Mouse (Mus musculus) liver, embryonic 16.5 days (tissue): Measurements from ENCODE around the gene Tenm3. TPM values are rescaled to one million over a fixed set of nuclear protein-coding genes. Genes with fewer than 3 reads are reported as not detected.

Experiments
- ATAC-seq: fragments of 200-750 bp; cut with Nextera tagmentation; 2 replicates; pipeline ENCODE4 v1.8.0; 2017; ENCODE audit warnings: low read depth, mild to moderate bottlenecking, moderate number of reproducible peaks, moderate library complexity
- H3K27ac ChIP-seq: fragments of 300-500 bp; sonication (generic); 2 replicates; pipeline ENCODE4 v1.5.1; 2014; ENCODE audit warnings: mild to moderate bottlenecking, low read length
- H3K27me3 ChIP-seq: fragments of 300-500 bp; sonication (generic); 2 replicates; pipeline ENCODE4 v1.6.1; 2014; ENCODE audit warnings: low read depth, low read length, mixed read lengths; ENCODE audit not compliant: control insufficient read depth, insufficient read depth
- H3K36me3 ChIP-seq: fragments of 300-500 bp; sonication (generic); 2 replicates; pipeline ENCODE4 v1.6.1; 2014; ENCODE audit warnings: mild to moderate bottlenecking; ENCODE audit not compliant: control insufficient read depth, insufficient read depth
- H3K4me1 ChIP-seq: fragments of 300-500 bp; sonication (generic); 2 replicates; pipeline ENCODE4 v1.6.1; 2014; ENCODE audit warnings: low read depth, low read length, mixed read lengths; ENCODE audit not compliant: control insufficient read depth
- H3K4me2 ChIP-seq: fragments of 300-500 bp; sonication (generic); 2 replicates; pipeline ENCODE4 v1.6.1; 2014; ENCODE audit warnings: low read depth, low read length, mixed read lengths
- H3K4me3 ChIP-seq: fragments of 300-500 bp; sonication (generic); 2 replicates; pipeline ENCODE4 v1.5.1; 2014; ENCODE audit warnings: low read depth, mild to moderate bottlenecking, low read length
- H3K9ac ChIP-seq: fragments of 300-500 bp; sonication (generic); 2 replicates; pipeline ENCODE4 v1.6.1; 2014; ENCODE audit warnings: low read depth, low read length
- H3K9me3 ChIP-seq: fragments of 300-500 bp; sonication (generic); replicated peaks from 2 replicates; pipeline ENCODE4 v1.6.1; 2016; ENCODE audit warnings: low read length; ENCODE audit not compliant: control insufficient read depth
- WGBS: fragments of 180-500 bp; shearing (Covaris S2); extraction: QIAGEN DNeasy Blood & Tissue Kit; methylation state at CpG from one replicate; pipeline ENCODE4 v1.1.7; 2014; ENCODE audit not compliant: insufficient replicate concordance; 5-methylcytosine and 5-hydroxymethylcytosine counted together
- polyA plus RNA-seq: library from polyadenylated mRNA; unstranded; fragments of >200 nt; fragmentation: Nextera tagmentation; extraction: Ambion mirVana; gene quantifications from 2 replicates; pipeline ENCODE4 v1.2.1, GENCODE M21; 2015

The Tenm3 gene
- polyA plus RNA-seq, 1 experiment from 2014 or later: 6.0 TPM

- Histone ChIP-seq H3K27me3 (no peaks in the 10 kb centered on the region), H3K9ac (no peak overlapping the region), H3K9me3 (no peaks in the 10 kb centered on the region), H3K4me1 (no peaks in the 10 kb centered on the region), H3K36me3 (no peaks in the 10 kb centered on the region), H3K27ac (no peak overlapping the region), H3K4me2 (no peak overlapping the region), H3K4me3 (no peak overlapping the region)
- no peak for ATAC-seq
- WGBS: 71% methylated on average over 10 of the region's 10 CpGs
These were observed 575.1 kb downstream of the Tenm3 start for GRCm38 (mm10) chr8:48268638-48269037.

GRCm38 (mm10) chr8:48260265-48260664, 583.5 kb downstream of the Tenm3 start:
- Histone ChIP-seq H3K27me3 (no peaks in the 10 kb centered on the region), H3K4me3 (no peak overlapping the region), H3K27ac (no peak overlapping the region), H3K9ac (no peak overlapping the region), H3K4me1 (no peaks in the 10 kb centered on the region), H3K36me3 (no peaks in the 10 kb centered on the region), H3K9me3 (no peaks in the 10 kb centered on the region), H3K4me2 (no peak overlapping the region)
- ATAC-seq: no peak
- 71% methylated on average over 10 of the region's 10 CpGs for WGBS

GRCm38 (mm10) chr8:48259832-48260231, 583.9 kb downstream of the Tenm3 start:
- no peak overlapping the region for H3K9ac ChIP-seq
- H3K27me3 ChIP-seq: no peaks in the 10 kb centered on the region
- H3K36me3 ChIP-seq: no peaks in the 10 kb centered on the region
- 54% methylated on average over 6 of the region's 6 CpGs for WGBS
- H3K4me2 ChIP-seq: no peak overlapping the region
- H3K4me3 ChIP-seq: no peak overlapping the region
- H3K27ac ChIP-seq: no peak overlapping the region
- H3K4me1 ChIP-seq: no peaks in the 10 kb centered on the region
- ATAC-seq: no peak
- H3K9me3 ChIP-seq: no peaks in the 10 kb centered on the region

- H3K36me3 ChIP-seq: no peaks in the 10 kb centered on the region
- WGBS: 61% methylated on average over 2 of the region's 2 CpGs
- no peak for ATAC-seq
- no peaks in the 10 kb centered on the region for H3K4me1 ChIP-seq
- no peak overlapping the region for H3K4me2 ChIP-seq
- H3K9me3 ChIP-seq: no peaks in the 10 kb centered on the region
- no peak overlapping the region for H3K27ac ChIP-seq
- no peaks in the 10 kb centered on the region for H3K27me3 ChIP-seq
- no peak overlapping the region for H3K4me3 ChIP-seq
- H3K9ac ChIP-seq: no peak overlapping the region
These were observed 599.9 kb downstream of the Tenm3 start for GRCm38 (mm10) chr8:48243876-48244275.

- Histone ChIP-seq H3K4me2 (no peak overlapping the region), H3K27ac (no peak overlapping the region), H3K4me1 (no peaks in the 10 kb centered on the region), H3K36me3 (no peaks in the 10 kb centered on the region; the same call in 1 of the 2 replicates), H3K4me3 (no peak overlapping the region), H3K27me3 (no peaks in the 10 kb centered on the region), H3K9ac (no peak overlapping the region), H3K9me3 (no peaks in the 10 kb centered on the region; the same call in none of the 2 replicates)
- 48% methylated on average over 6 of the region's 6 CpGs for WGBS
- ATAC-seq: no peak
These were observed 602.7 kb downstream of the Tenm3 start for GRCm38 (mm10) chr8:48240917-48241531.

- H3K9me3 ChIP-seq: no peaks in the 10 kb centered on the region; the same call in none of the 2 replicates
- H3K27me3 ChIP-seq: no peaks in the 10 kb centered on the region
- H3K4me1 ChIP-seq: no peaks in the 10 kb centered on the region
- H3K4me2 ChIP-seq: no peak overlapping the region
- 81% methylated on average over 5 of the region's 5 CpGs for WGBS
- no peak overlapping the region for H3K4me3 ChIP-seq
- no peak overlapping the region for H3K27ac ChIP-seq
- no peak overlapping the region for H3K9ac ChIP-seq
- no peak for ATAC-seq
- H3K36me3 ChIP-seq: no peaks in the 10 kb centered on the region; the same call in 1 of the 2 replicates
These were observed 606.8 kb downstream of the Tenm3 start for GRCm38 (mm10) chr8:48236968-48237367.

GRCm38 (mm10) chr8:48232927-48233326, 610.8 kb downstream of the Tenm3 start:
- 70% methylated on average over 7 of the region's 7 CpGs for WGBS
- Histone ChIP-seq H3K27me3 (no peaks in the 10 kb centered on the region), H3K4me3 (no peak overlapping the region), H3K9me3 (no peaks in the 10 kb centered on the region; the same call in none of the 2 replicates), H3K27ac (no peak overlapping the region), H3K4me1 (no peaks in the 10 kb centered on the region), H3K9ac (no peak overlapping the region), H3K4me2 (no peak overlapping the region), H3K36me3 (peaks cover 8% of the 10 kb centered on the region)
- no peak for ATAC-seq

GRCm38 (mm10) chr8:48231882-48232281, 611.9 kb downstream of the Tenm3 start:
- H3K4me3 ChIP-seq: no peak overlapping the region
- H3K4me2 ChIP-seq: no peak overlapping the region
- no peak for ATAC-seq
- H3K9me3 ChIP-seq: no peaks in the 10 kb centered on the region; the same call in none of the 2 replicates
- peaks cover 8% of the 10 kb centered on the region for H3K36me3 ChIP-seq
- H3K27me3 ChIP-seq: no peaks in the 10 kb centered on the region
- no peak overlapping the region for H3K9ac ChIP-seq
- H3K27ac ChIP-seq: no peak overlapping the region
- WGBS: 70% methylated on average over 9 of the region's 9 CpGs
- H3K4me1 ChIP-seq: no peaks in the 10 kb centered on the region

GRCm38 (mm10) chr8:48231389-48231788, 612.4 kb downstream of the Tenm3 start:
- Histone ChIP-seq H3K4me1 (no peaks in the 10 kb centered on the region), H3K36me3 (peaks cover 8% of the 10 kb centered on the region), H3K27me3 (no peaks in the 10 kb centered on the region), H3K27ac (no peak overlapping the region), H3K4me3 (no peak overlapping the region), H3K9ac (no peak overlapping the region), H3K9me3 (no peaks in the 10 kb centered on the region; the same call in none of the 2 replicates), H3K4me2 (no peak overlapping the region)
- WGBS: 63% methylated on average over 9 of the region's 9 CpGs
- ATAC-seq: no peak
